Mouse (Mus musculus) lung, postnatal 14 days (tissue): ENCODE results near the gene Shisal2a.
"Not testable (repeated sequence)": the region's sequence is repeated elsewhere in the genome, so short reads cannot be mapped to it uniquely, and the experiment has no call there.

ENCODE experiments used
- DNase-seq: peaks from one replicate; pipeline ENCODE4 v3.0.0; 2021

Gene Shisal2a

DNA sequence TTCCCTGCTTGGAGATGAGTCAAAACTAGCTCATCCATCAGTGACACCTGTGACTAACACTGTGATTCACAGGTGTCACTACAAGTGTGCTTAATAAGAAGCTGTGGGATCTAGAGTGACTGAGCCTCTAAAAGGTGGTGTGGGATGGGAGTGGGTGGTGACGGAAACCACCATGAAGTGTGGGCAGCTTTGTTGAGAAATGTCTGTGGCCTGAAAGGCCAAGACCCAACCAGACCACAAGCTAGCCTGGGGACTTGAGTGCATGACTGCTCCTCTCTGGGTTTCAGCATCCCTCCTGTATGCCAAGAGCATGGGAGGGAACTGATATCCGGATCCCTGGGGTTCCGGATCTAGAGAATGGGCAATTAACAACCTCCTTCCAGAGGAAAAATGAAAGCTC lies 11.7 kb downstream of the Shisal2a start:
- no peak for DNase-seq

DNA sequence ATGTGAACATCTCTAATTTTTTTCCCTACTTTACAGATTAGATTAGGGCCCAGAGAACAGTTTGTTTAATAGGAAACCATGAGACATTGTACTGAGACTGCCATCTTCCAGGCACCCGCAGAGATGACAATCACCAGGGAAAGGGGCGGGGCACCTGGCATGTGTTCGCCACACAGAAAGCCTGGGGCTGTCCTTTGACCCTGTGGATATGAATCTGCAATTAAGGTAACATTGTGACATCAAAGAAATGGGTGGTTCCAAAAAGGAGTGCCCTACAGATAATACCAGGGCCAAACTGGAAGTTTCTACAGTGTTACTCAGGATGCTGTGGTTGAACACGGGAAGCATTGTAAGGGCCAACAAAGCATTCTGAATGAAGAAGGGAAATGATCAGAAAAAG lies 12.7 kb downstream of the Shisal2a start:
- no peak for DNase-seq

DNA sequence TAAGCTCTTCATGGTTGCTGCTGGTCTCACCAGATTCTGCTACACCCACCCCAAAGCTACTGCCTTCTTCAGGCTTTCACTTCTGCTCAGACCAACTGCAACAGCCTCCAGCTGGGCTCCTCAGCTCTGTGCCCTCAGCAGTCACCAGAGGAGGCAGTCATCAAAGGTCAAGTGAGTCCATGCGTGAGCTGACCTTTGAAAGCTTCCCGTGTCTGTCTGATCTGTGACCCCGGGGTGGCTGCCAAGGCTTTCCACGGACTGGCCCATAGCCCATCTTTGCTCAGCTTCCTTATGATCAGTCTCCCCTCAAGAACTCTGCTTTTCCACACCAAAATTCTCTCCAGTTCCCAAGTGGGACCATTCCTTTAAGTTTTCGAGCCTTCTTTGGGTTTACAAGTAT lies 13.9 kb downstream of the Shisal2a start:
- DNase-seq, result no peak

DNA sequence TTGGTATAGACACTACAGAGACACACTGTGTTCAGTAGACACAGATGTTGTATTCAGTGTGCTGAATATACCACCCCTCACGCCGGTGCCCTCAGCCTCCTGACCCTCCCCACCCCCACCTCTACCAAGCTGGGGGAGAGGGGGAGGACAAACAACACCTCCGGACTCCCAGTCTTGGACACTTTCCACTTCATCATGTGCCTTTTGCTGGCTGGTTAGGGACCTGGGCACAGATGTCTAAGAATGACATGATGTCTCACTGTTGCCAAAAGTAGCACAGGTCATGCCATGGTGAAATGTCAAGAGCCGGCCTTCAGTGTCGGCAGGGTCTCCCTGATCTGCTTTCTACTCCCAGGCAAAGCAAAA lies 19.1 kb downstream of the Shisal2a start:
- no peak for DNase-seq

DNA sequence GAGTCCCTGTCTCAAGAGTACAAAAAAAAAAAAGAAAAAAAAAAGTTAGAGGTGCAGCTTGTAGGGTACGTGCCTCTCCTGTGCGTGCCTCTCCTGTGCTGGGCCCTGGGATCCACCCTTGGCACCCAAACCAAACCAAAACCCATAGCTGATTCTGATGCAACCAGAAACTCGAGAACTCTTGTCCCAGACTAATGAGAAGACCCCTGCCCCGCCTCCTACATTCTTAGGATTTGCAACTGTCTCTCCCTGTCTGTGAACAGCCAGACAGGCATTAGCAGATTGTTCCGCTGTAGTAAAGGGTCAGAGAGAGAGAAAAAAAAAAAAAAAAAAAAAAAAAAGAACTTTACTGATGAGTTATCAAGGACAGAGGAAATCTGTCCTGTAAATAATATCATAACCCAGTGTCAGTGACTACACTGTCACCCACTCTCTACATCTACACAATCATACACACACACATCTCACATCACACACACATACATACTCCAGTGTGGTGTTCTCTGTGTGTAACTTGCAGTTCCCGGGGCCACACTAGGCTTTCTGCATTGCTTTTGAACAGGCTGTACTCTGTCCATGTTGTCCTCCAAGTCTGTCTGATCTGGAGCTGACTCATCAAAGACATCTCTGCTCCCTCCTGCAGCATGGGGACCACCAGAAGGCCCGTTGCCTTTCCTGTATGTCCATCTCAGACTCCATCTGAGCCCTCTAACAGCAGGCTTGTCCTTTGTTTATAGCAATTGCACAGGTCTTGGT lies 19.6 kb downstream of the Shisal2a start:
- no peak for DNase-seq

DNA sequence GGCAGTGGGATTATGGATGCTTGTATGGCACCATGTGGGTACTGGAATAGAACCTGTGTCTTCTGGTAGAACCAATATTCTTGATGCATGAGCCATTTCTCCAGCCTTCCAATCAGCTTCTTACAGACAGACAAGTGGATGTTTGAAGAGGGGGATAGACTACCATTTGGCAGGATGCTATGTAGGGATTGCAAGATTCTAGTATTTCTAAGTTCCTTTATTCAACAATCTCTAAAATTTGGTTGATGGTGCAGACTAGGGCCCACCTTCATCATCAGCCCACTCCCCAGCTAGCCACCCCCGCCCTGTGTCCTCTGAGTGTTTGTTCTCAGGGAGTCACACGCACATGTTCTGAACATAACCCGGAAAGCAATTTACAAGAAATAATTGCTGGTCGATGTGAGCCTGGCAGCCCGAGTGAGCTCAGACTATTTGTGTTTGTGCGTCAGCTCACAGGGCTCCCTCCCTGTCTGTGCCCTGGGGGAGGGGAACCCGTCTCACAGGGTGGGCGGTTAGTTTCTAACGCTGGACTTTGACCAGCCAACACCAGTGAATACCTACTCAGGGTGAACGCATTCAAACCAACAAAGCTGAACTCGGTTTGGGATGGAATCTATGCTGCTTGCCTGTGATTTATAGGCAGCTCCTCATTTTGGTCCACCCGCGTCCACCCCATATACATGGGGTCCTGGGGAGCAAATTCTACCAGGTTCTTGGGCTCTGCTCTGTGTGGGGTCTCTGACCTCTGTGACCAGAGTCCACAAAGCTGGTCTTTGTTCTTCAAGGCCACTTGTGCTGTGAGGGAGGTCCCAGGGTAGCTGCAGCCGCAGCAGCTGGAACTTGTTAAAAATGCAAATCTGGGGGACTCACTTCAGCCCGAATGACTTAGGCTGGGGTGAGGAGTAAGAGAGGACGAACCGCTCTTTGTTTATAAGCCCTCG lies 20.6 kb downstream of the Shisal2a start:
- no peak for DNase-seq

DNA sequence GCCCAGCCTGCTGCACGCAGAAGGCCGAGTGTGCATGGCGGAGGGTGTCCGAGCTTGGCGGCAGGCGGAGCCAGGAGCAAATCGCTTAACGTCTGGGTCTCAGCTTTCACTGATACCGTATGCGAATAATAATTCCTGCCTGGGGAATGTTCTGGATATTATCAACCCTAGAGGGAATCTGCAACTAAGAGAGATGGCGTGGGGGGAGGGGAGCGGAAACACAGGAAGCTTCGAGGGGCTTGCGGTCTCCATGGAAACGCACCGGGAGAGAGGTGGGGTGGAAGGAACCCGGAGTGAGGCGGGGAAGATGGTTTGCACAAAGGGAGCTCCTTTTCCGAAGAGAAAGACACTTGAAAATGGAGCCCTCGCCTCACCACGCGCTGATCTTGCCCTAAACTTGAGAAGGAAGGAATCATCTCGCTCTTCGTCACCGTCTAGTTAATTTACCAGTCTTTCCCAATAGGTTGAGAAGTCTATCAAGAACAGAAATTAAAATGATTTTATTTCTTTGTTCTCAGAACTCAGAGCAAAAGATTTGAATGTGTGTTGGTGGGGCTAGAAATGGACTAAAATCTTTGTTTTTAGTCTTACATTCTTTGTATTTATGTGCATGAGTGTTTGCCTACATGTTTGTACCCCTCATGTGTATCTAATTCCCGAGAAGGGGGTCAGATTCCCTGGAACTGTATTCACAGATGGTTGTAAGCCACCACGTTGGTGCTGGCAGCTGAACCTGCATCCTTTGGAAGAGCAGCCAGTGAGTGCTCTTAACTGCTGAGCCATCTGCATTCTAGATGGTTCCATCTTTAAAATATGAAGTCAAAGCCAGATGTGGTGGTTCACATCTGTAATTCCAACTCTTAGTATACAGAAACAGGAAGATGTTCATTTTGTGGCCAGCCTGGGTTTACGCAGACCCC lies 22.8 kb downstream of the Shisal2a start:
- DNase-seq, result peak; percentile 28

DNA sequence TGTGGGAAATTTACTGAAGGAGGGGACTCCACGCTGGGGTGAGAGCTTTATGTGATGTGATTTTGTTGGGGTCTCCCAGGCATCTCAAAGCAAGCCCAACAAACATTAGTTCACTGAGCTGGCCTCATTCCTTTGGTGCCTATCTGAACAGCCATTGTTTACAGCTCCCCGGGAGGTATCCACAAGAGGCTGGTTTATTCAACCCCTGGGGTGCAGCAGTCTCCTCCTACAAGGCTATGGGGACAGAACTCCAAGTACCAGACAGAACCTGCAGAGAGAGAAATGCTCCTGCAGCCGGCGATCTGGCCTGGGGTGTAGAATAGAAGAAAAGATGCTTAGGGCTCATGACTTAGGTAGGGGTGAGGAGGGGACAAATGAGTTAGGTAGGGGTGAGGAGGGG lies 24.7 kb downstream of the Shisal2a start:
- DNase-seq, result no peak

DNA sequence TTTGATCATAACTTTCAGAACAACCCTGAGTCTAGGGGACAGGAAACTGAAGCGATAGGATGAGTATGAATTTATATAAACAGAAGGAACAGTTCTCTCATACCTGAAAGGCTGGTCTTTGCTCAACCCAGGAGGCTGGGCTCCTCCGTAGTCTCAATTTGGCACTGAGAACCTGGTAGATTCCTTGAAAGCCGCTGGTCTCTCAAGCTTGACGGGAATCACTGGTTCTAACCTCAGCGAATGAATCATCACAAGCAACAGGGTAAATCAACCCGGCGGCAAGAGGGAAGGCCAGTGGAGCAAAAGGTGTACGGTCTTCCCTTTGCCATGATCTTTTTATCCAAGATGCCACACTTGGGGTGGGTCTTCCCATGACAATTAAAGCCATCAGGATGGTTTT lies 25.7 kb downstream of the Shisal2a start:
- DNase-seq, result no peak

DNA sequence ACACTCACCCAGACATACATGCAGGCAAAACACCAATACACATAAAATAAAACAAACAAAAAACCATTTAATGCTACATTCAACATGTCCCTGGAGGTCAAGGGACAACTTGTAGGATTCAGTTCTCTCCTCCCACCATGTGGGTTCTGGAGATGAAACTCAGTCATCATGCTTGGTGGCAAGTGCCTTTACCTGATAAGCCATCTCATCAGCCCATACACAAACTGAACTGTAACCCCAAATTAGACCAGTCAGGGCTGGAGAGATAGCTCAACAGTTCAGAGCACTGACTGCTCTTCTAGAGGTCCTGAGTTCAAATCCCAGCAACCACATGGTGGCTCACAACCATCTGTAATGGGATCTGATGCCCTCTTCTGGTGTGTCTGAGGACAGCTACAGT lies 29.6 kb downstream of the Shisal2a start:
- not testable (repeated sequence) for DNase-seq

DNA sequence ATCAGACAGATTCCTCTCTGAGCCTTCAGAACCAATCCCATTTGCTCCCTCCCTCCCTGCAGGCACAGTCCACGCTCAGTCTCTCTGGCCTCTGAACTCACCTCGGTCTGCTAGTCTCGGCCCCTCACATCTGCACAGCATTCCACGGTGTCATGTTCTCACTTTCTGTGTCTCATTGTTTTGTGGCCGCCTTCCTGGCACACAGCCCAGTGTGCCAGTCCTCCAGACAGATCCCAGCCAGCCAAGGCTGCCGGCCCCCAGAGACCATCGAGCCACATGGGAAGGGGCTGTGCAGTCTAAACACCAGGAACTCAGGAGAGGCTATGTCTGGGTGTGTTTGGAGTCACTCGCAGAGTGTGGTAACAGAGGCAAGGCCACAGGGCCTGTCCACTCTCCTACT lies 32.3 kb downstream of the Shisal2a start:
- peak; percentile 28 for DNase-seq

DNA sequence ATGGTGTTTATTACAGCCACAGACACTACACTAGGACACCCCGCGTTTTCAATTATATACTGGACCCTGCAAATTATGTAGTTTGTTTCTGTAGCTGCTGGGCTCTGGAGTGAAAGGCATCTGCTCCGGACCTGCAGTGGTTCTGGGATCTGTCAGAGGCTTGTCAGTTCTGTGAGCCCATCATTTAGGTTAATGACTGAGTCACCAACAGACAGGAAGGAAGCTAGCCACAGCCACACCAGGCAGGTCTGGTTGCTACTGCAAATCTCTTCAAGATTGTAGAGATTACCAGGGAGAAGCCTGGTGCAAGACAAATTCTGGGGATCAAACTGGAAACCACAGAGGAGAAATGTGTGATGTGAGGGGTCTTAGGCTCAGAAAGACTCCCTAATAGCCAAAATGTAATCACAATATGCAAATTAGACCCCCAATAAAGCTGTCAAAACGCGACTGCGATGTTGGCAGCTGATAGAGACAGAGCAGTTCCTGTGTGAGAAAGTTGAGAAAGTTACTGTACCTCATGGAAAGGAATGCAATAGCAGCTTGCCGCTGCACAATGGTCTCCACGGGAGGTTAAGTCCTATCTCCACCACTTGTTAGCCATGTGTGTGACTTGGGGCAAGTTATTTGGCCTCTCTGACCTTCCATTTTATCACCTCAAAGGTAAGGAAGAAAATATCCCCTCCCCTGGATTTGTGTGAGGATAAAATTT lies 33.2 kb downstream of the Shisal2a start:
- DNase-seq, result no peak

DNA sequence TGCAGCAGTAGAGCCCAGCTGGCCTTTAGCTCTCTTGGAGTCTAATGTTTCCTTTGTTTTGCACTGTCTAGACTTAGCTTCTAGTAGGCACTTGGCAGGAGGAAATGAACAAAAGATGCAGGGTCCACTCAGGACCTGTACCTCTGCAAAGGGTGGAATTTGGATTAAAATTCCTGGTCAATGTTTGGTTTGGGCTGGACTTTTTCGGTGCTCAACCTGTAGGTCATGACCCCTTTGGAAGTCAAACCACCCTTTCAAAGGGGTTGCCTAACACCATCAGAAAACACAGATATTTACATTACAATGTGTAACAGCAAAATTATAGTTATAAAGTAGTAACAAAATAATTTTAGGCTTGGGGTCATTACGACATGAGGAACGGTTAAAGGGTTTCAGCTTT lies 34.1 kb downstream of the Shisal2a start:
- DNase-seq, result no peak

DNA sequence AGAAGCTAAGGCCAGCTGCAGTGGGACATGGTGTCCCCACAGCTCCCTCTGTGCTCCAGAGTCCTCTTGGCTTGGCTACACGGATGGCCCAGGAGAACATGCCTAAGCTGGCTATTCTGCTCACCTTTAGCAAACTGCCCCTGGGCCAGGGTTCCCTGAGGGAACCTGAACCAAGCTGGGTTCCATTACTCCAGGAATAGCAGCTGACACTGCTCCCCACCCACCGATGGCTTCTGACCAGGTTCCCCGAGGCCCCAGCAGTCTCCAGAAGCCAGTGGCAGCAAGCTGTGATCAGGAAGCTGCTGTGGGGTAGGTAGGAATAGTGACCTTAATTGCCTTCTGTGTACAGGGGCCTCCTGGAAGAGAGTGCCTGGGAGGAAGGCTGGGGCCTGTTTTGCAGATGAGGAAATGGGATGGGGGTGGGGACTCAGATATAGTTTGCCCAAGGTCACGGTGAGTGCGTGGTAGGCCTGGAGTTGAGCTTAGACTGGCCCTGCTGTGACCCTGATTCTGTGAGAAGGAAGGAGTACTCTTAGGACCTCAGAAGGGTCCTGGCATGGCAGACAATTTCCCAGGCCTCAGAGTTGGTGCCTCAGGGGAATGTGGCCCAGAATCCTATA lies 34.8 kb downstream of the Shisal2a start:
- DNase-seq, result no peak

DNA sequence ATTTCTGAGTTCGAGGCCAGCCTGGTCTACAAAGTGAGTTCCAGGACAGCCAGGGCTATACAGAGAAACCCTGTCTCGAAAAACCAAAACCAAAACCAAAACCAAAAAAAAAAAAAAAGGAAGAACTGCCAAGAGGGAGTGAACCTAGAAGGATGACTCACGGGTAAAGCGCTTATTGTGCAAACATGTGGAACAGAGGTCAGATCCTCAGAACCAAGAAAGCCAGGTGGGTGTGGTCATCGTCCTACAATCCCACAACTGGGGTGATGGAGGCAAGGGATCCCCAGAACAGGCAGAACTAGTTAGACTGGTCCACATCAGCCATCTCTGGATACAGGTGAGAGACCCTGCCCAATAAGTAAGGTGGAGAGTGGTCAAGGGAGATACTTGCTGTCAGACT lies 36.0 kb downstream of the Shisal2a start:
- no peak for DNase-seq

DNA sequence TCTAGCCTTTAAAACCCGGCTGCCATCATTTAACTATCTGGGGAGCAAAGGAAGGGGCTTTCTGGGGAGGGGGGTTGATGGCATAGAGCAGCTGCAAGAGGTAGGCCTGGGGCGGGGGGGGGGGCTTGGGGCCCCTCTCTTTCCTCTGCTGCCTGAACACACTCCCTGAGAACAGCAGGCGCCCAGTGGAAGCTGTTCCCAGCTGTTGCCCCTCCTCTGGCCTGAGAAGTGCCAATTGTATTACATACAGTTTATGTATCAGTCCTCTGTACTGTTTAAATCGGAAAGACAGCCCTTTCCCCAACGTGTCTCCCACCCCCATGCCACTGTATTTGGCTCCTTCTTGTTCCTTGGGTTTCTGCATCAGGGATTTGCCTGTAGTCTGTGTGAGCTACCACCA lies 37.3 kb downstream of the Shisal2a start:
- DNase-seq, result no peak

DNA sequence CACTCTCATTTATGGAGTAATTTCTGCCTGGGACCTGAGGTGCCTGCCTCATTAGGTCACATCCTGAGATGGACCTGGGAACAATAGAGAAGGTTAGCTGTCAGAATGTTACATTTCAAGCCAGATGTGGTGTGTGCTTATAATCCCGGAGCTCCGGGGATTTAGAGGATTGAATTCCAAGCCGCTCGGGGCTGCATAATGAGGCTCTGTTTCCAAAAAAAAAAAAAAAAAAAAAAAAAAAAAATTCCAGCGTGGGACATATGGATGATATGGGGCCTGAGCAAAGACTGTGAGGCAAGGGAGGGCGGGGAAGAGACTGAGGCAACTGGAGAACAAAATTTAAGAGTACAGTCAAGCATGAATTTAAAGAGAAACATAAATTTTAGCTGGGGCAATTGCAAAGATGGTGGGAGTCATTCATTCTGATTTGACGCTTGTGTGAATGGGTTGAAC lies 38.5 kb downstream of the Shisal2a start:
- DNase-seq, result no peak

DNA sequence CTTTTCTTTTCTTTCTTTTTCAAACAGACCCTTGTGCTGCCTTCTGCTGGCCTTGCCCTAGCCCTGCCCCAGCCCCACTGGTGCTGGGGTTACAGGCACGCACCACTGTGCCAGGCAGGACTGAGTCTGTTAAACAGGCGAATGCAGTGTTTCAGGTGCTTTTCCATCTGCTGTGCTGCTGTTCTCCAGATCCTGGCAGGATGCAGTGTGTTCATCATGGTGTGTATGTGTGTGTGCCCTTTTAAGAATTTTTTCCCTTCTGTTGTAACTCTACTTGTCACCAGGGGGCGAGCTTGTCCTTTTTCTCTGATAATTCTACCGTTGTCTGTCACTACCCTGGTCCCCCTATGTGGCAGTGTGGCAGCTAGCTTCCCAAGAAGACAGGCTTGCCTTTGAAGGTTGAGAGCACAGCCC lies 43.9 kb downstream of the Shisal2a start:
- DNase-seq, result peak; percentile 71

DNA sequence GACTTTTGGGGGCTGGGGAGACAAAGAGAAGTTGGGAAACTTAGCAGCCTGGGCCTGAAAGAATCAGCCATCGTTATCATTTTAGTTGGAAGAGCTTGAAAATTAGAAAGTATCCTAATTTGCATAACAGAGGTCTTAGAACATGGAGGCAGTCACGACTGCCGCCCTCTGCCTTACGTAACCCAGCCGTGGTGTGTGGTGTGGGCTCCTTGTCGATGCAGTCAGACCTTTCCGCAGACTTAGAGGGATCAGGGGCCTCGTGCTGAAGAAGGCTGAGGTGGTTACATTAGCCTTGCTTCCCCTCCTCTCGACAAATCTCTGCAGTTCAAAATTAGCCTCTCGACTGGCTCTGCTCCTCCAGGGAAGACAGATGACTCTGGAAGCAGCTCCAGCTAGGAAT lies 44.3 kb downstream of the Shisal2a start:
- DNase-seq, result no peak

DNA sequence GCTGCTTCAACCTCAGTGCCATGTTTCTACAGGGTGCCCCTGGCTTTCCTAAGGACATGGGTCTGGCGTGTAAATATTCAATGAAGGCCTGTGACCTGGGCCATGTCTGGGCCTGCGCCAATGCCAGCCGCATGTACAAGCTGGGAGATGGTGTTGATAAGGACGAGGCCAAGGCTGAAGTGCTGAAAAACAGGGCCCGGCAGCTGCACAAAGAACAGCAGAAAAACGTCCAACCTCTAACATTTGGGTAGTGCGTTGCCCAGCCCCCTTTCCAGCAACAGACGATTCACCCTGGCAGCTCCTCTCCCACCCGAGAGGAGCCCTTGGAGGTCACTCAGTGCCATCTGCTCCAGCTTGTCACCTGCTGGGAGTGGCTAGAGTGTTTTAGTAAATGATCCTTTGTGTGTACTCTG lies 44.8 kb downstream of the Shisal2a start:
- DNase-seq, result no peak

DNA sequence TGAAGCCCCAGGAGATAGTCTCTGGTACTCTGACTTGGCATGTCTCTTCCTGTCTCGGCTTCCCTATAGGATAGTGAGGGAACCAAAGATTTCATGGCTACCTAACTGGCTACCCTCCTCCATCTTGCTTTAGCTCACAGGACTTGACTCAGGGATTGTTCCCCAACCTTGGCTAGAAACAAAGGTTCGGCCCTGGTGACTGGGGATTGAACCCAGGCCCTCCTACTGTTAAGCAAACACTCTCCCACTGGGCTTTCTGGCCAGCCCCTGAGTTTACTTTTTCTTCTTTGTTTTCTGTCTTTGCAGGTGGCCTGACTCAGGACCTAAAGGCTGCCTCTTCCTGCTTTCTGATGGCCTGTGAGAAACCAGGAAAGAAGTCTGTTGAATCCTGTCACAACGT lies 45.3 kb downstream of the Shisal2a start:
- no peak for DNase-seq

DNA sequence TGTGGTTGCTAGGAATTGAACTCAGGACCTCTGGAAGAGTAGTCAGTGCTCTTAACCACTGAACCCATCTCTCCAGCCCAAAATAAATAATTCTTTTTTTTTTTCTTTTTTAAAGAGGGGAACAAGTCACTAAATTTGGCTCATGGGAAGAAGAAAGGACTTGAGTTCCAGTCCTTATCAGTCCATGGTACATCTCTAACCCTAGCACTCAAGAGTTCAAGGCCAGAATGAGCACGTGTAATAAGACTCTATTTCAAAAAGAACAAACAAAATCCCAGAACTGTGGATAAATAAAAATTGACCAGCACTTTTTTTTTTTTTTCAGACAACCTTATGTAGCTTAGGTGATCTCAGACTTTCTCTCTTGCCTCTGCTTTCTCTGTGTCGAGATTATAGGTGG lies 46.4 kb downstream of the Shisal2a start:
- no peak for DNase-seq
